Mouse (Mus musculus): ENCODE data around the gene Smoc2.

DNA sequence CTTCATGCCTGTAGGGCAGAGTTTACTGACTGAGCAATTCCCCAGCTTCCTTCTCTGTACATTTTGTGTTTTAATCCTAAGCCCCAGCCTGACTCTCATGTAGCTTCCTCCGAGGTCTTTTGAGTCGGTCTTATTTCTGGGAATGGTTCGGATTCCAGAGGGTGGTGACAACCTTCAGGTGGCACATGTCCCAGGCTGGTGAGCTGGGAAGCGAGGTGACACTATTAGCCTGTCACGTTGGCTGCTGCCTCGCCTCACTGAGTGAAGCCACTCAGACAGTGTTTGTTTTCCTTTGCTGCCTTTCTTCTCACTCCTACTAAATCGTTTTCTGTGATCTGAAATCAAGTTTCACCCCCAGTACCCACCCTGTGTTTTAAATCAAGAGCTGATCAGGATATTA, 102.2 kb downstream of the Smoc2 start:
- TF ChIP-seq CTCF (IDR thresholded peaks at IDR 0.05; ENCODE audit: control insufficient read depth, insufficient read depth, insufficient replicate concordance, low read depth, low read length) = no peak
- TF ChIP-seq POLR2A (IDR thresholded peaks at IDR 0.05; ENCODE audit: control insufficient read depth, low read depth, low read length) = no peak

Measured in testis, adult 2 months (tissue).